Mouse (Mus musculus) T-helper 17 cell (primary cell): ENCODE results near the gene Arl5c.

Experiments used
- in situ Hi-C, 2 experiments: fragments of 300-600 bp; cut with MboI, MseI; formaldehyde crosslinking; loops; 1 replicate in 1 of 2; 2 replicates in 1 of 2; pipeline ENCODE4 v1.15.1; 2025; ENCODE audit warnings: high pct_unique_total_duplicates in 2 of 2

Gene Arl5c

DNA sequence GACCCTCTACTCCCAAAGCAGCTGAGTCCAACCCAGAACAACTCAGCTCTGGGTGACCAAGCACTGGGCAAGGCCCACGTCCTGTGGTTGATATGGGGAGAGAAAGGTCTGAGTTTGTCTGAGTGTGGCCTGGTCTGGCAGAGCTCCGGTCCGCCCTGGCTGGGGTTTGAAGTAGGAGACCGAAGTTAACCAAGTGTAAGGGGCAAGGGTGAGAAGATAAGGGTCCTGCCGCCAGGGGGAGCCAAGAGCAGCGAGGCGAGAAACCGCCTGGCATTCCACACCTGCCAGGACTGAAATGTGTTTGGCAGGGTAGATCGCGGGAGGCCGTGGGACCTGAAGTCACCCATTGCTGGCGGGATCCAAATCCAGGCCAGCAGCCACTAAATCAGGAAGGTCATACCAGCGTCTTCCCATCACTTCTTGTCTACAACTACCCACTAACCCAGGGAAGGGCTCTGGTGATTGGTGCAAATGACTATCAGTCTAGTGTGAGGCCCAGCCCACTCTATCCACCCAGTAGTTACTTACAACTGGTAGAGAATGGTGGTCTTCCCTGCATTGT is 1.4 kb downstream of the Arl5c start:
- in situ Hi-C loops: no loop called here

DNA sequence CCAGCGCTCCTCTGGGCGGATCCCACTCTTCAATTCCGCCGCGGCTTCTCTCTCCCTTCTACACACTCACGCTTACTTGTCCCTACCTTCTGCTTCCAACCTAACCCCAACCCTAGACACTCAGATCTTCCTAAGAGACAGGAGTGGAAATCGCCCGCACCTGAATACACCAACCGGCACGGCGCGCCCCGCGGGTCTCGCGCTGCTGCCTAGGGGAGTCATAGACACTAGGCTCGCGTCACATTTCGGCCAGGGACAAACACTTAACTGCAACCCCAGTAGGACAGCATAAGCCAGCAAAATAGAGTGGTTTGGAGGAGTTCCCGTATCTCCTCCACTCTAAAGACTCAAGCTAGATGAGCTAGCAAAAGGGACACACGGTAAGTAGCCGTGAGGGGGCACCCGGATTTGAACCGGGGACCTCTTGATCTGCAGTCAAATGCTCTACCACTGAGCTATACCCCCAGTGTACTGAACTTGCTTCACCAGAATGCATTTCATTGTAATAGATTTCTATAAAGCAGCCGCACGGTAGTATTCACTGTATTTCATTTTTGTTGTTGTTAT is 7.4 kb downstream of the Arl5c start:
- in situ Hi-C loops: loop anchor here (5.0 to 10.0 kb wide), 4 partner anchors 51 to 194 kb away; partner anchors contain the start of gene Lasp1 (in 2 of the 2)

DNA sequence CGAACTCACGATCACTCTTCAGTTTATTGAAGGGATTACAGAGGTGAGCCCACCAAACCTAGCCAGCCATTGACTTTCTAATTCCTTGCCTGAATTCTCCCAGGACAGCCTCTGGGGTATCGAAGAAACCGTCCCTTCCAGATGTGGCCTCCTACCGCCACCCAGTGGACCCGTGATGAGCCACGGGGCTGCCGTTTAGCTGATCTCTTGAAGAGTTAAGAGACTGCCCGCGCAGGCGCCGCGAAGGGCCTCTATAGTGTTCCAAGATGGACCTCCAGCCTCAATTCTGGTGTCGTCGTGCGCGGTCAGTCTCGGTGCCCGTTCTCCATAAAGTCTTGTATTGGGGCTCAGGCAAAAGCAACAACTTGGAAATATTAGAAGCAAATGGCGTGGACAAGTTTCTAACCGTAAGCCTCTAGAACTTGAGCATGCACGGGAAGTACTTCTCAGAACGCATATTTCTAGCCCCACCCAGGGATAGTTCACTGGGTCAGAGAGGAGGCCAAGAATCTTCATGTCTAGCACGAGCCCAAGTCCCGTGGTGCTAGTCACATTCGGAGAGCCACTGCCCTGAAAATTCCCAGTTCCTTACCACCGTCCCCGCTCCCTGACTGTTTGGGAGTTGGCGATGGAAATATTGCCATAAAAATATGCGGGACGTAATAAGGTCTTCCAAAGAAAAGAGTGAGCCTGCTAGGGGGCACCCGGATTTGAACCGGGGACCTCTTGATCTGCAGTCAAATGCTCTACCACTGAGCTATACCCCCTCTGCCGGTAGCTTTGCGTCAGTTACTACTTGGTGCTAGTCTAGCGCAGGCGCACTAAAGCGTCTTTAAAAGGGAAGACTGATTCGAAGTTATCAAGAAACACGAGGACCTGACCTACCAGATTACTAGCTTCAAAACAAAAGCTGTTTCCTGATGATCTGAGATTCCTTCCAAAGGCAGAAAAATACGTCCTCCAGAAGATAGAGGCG is 8.1 kb downstream of the Arl5c start:
- in situ Hi-C loops: loop anchor here (5.0 to 10.0 kb wide), 4 partner anchors 51 to 193 kb away; partner anchors contain the start of gene Lasp1 (in 2 of the 2)

DNA sequence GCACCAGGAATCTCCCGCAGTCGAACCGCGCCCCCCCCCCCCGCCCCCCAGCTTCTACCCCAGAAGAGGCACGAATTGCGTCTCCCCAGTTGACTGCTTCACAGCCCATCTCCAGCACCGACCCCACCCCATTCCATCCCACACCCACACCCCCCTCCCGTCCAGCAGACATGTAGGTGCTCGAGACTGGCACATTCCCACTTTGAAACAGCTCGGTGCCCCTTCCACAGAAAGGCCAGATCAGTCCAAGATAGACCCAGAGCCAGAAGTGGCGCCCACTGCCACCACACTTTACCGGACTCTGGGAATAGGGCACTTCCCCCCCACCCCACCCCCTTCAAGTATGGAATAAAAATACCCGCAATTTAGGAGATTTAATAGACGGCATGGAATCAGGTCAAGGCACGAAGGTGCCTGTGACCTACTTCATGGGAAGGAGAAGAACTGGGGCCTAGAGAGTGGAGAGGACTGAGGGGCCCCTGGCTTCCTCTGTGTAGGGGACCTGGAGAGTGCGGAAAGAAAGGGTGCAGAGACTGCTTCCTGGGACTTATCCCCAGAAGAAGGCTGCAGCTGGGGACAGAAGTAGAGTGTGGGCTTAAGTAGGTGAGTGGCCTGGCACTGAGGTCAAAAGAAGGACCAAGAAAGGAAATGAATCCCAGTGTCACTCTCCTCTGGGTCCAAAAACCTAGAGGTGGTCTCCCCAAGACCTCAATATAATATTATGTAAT is 9.1 kb downstream of the Arl5c start:
- in situ Hi-C loops: loop anchor here (5.0 to 10.0 kb wide), 4 partner anchors 50 to 192 kb away; partner anchors contain the start of gene Lasp1 (in 2 of the 2)

DNA sequence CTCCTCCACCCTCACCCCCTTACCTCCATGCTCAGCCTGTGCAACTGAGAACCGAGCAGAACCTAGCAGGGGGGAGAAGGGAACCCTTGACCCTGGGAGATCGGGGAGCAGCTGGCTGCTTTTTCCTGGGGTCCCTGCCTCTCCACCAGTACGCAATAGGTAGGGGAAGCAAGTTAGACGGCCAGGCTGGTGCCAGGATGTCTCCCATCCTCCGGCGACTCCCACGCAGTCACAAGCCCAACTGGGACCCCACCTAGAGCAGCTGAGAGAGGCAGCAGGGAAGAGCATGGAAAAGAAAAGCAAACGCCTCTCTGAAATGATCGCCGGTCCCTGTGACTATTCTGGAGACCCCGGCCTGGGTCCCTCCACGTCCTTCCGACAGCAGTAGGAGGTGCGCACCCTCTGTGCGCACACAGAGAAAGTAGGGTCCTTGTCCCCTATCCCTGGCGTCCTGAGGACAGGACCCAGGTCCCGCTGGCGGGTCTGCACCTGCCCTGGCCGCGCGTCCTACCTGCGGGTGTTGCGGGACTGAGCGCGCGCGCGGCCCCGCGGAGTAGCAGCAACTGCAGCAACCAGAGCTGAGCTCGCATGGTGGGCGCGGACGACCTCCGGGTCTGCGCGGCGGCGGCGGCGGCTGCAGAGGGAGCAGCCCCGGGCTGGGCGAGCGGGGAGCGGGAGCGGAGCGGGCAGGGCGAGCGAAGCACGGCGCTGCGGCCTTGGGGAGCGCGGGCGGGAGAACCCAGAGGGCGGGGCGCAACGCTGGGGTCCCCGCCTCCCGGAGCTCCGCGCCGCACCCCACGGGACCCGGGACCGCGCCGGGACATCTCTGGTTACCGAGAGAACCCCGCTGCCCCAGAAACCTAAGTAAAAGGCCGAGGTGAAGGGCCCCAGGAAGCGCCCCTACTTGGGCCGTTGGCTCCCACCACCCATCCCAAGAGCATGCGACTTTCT is 10.0 kb downstream of the Arl5c start, which contains the start of gene Plxdc1:
Gene Plxdc1 (minus strand): TSS at position 718 of the 951 bp plus-strand sequence.
- in situ Hi-C loops: loop anchor here (5.0 to 10.0 kb wide), 4 partner anchors 49 to 191 kb away; partner anchors contain the start of gene Lasp1 (in 2 of the 2)

DNA sequence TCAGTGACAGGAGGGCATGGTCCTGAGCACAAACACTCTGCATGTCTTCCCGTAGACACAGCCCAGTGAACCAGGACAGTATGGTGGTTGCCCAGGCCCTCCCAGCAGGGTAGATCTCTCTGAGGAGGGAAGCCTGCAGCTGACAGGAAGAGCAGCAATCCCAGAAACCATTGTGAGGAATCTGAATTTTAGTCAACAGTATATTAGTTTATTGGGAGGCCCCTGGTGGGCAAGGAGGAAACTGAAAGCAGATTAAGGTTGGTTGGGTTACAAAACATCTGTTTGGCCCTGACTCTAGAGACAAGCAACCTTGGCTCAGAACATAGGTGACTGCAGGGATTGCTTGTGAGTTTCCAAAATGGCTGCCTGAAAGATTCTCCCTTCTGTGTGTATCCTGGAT is 12.0 kb downstream of the Arl5c start:
- in situ Hi-C loops: loop anchor here in 1 of 2 experiments (5.0 to 10.0 kb wide), 2 partner anchors 82 to 189 kb away; partner anchors contain the start of gene Lasp1

DNA sequence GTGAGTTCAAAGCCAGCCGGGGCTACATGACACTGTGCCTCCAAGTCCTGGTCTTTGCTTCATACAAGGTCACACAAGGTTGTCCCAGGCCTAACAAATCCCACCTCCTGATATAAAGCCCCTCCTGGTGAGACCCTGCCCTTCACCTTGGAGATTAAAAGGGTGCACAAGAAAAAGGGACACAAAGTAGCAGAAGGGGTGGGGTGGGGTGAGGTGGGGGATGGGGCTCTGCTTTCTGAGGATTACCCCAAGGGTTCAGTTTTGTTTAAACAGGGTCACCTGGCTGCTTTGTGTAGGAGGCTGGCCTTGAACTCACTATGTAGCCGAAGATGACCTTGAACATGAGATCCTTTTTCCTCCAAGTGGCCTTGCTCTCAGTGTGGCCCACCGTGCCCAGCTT is 12.5 kb downstream of the Arl5c start:
- in situ Hi-C loops: loop anchor here in 1 of 2 experiments (5.0 to 10.0 kb wide), 2 partner anchors 81 to 189 kb away; partner anchors contain the start of gene Lasp1

DNA sequence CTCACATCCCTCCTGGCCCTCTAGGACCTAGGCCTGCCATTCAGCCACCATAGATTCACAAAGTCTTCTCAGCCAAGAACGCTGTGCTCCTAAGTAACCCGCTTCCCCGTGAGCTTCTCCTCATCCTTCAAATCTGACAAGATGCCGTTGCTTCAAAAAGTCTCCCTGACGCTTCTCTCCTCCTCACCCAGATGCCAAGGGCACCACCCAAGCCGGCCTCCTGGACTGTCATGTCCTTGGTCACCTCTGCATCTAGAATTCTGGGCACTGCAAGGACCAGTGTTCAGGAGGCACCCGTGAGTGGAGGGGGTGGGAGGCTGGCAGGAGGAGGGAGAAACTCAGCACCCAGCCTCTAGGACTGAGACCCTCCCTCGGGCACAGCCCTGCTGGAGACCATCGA is 13.3 kb downstream of the Arl5c start:
- in situ Hi-C loops: loop anchor here in 1 of 2 experiments (5.0 to 10.0 kb wide), 2 partner anchors 80 to 188 kb away; partner anchors contain the start of gene Lasp1

DNA sequence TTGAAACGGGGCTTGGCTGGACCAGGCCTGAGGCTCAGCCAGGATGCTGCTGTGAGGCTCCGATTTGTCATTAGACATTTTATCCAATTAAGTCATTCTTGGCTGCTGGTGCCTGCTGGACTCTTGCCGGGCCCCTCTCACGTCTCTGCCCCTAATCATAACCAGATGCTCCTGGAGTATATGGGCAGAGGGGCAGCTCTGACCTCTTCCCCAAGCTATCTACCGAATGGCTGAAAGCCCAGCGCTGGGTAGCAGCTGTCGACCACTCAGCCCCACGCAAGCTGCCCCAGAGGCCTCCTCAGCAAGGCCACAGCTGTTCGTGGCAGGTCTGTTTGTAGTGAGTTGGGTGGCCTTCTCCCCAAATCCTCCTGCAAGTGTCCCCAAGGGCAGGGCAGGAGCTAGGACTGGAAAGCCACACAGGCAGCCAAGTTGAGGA is 15.4 kb downstream of the Arl5c start:
- in situ Hi-C loops: loop anchor here in 1 of 2 experiments (5.0 to 10.0 kb wide), 2 partner anchors 78 to 186 kb away; partner anchors contain the start of gene Lasp1

DNA sequence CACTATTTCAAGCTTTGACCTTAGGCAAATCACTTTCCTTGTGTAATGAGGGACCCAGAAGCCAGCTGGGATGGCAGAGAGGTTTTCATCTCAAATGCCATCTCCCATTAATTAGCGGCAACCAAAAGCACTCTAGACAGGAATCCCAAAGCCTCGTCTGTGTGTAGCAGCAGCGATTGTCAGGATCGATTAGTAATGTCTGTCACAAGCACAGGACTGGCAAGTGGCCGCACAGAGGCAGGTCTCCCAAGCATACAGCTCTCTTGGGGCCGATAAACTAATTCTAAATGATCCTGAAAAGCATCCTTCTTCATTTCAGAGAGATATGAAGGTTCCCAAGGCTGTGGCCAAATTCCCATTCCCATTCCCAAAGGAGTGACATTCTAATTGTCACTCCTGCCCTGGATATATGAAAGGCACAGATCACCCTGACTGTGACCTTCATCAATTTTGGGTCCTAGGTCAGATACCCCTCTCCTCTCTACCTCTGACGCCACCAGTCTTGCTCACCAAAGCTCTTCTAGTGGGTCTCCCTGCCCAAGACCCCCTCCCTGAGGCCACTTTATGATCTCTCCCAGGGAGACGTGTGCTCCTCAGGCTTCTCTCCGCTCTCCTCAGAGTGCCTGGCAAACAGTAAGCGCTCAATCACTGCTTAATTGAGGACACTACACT is 16.0 kb downstream of the Arl5c start:
- in situ Hi-C loops: loop anchor here in 1 of 2 experiments (5.0 to 10.0 kb wide), 2 partner anchors 78 to 185 kb away; partner anchors contain the start of gene Lasp1

DNA sequence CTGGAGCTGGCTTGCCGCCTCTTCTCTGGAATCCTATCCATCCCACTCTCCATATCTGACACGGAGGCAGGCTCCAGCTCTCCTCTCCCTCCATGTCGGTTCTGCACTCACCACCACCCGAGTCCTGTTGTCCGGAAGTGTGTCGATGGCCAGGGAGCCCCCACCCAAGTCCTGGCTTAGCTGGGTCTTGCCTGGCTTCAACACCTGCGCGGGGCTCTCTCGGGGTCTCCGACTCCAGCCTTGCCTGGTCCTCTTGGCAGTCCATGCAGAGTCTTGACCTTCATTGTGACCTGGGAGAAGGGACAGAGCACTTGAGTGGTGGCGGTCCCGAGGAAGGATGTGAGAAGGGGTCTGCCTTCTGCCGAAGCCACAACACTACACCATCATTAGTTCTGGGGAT is 17.6 kb downstream of the Arl5c start:
- in situ Hi-C loops: no loop called here

DNA sequence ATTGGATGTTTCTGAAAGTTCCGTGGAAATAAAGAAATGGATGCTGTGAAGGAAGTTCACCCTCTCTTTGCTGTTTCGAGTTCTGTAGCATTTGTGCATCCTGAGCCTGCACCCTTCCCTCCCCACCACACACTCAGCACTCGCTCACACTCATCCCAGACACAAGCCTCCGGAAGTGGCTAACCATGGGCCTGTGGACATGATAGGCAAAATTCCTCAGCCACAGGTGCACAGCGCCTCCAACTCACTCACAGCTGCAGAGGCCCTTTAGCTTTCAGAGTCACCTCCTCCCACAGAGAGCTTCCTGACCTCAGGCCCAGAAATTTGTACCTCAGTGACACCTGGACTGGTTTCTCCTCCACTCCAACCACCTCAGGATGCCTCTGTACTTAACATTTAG is 18.2 kb downstream of the Arl5c start:
- in situ Hi-C loops: no loop called here

DNA sequence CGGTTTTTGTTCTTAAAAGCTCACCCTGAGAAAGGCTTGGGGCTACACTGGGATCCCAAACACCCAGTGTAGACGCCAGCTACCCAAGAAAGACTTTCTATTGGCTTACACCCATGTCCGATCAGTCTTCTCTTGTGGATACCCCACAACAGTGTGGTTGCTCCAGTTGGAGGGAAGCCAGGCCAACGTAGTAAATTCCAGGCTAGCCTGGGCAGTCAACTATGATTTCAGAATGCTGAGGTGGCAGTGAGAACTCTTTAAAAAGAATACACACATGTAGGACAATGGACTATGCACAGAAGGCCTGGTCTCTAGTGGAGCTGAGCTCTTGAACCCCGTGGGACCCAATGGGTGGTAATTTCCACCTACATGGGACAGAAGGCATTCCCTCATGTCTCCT is 21.2 kb downstream of the Arl5c start:
- in situ Hi-C loops: no loop called here

DNA sequence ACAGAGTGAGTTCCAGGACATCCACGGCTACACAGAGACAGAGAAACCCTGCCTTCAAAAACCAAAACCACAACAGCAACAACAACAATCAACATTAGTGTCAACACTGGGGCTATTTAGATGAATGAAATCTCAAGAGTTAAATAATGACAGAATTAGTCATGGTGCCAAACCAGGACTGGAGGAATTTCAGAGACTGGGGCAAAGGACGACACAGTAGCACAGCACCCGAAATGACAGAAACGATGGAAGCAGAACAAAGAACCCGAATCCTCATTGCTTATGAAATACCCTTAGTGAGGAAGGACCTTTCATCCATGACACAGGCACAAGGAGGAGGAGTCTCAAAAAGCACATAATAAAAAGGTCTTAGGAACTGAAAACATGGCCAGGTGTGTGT is 21.8 kb downstream of the Arl5c start:
- in situ Hi-C loops: no loop called here

DNA sequence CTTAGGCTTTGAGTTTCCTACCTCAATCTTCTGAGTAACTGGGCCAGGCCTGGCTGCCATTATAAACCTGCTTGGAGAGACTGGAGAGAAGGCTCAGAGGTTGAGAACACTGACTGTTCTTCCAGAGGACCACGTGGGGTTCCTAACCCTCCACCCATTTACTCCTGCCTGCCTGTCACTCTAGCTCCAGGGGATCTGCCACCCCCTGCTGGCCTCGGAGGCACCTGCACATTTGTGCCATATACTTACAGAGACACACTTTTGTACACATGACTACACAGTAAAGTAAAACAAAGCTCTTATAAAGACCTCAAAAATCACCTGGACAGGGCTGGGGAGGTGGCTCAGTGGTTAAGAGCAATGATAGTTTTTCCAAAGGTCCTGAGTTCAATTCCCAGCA is 23.5 kb downstream of the Arl5c start:
- in situ Hi-C loops: no loop called here

DNA sequence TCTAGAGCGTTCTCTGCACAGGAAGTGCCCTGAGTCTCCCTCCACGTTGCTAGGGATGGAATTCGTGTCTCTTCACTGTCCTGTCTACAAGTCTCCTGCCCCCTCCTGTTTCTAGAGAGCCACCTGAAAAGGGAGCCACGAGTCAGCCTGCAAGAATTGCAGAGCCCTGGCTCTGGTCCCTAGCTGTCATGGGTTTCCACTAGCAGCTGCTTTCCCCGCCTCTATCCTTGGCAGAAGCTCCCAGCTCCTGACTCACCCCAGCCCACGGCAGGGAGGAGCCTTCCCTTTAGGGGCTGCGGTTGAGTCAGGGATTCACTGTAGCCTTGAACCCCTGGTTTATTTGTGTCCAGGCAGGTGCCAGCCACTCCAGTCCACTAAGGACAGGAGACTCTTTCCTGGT is 24.7 kb downstream of the Arl5c start:
- in situ Hi-C loops: no loop called here

DNA sequence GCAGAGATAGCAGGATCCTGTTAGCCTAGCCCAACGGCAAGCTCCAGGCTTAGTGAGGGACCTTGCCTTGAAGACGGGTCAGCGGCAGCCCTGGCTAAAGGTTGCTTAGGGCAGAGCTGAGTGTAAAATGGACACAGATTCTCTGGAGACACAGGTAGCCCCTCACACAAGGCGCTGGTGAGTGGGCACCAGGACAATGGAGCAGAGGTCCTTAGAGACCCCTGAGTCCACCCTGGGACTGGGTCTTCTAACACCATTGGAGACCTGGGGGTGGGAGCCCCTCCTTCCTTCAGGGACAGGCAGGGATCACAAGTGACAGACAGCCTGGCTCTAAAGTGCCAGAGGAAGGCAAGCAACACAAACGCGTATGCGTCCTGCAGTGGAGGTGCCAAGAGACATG is 25.2 kb downstream of the Arl5c start:
- in situ Hi-C loops: no loop called here

DNA sequence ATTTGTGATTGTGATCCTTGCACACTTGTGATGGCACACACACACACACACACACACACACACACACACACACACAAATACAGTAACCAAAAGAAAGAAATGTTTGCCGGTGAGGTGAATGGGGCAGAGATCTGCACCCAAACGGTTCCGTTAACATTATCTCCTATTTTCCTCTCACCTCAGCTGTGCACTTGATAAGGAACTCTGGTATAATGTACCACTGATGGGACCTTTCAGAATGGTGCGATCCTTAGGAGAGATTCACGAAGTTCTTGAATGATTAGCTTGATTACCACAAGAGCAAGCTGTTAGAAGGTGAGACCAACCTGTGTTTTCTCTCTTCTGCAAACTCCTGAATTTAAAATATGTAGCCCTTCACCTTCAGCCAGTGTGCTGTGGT is 27.6 kb downstream of the Arl5c start:
- in situ Hi-C loops: no loop called here

DNA sequence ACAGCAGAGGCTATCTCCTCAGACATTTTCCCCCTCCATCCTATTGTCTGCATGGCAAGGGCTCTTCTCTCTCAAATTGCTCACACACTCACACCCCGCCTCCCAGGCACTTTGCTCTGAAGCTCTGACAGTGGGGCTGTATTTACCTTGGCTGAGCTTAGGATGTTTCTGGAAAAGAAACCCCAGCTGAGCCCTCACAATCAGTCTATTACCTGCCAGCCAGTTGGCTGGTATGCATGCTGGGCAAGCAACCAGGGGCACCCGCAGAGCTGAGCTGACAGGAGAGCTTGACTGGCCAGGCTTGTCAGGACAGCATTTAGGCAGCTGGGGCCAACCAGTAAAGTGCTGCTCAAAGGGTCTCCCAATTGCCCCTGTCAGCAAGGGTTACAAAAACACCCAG is 28.9 kb downstream of the Arl5c start:
- in situ Hi-C loops: no loop called here
